Mouse (Mus musculus): ENCODE results near the gene Tha1. TPM values are rescaled to one million over a fixed set of nuclear protein-coding genes. Genes with fewer than 3 reads are reported as not detected.

Gene Tha1
- polyA plus RNA-seq, 1 experiment: 1.4 TPM

DNA sequence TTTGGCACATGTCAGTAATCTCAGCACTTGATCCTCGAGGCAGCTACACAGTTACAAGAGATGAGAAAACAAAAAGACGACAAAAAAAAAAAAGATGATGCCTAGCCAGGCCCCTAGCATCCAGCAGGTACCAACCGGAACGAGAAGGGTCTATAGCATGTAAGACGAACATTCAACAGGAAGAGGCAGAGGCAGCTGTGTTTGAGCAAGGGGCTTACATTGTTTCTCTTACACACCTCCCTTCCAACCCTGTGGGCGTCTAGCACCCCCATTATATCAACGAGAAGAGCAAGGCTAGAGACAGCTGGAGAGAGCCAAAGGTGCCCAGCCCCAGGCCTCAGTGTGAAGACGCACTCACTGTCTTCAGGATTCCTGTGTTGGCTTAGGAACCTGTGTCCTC lies 46.4 kb downstream of the Tha1 start:
- Histone ChIP-seq H3K27me3 (ENCODE audit: control insufficient read depth, insufficient read depth, insufficient read length) (no peaks in the 10 kb centered on the region), H3K36me3 (ENCODE audit: control insufficient read depth, insufficient read depth) (peaks cover 20% of the 10 kb centered on the region), H3K79me2 (ENCODE audit: control insufficient read depth, insufficient read depth) (peaks cover 48% of the 10 kb centered on the region), H3K4me3 (ENCODE audit: insufficient read depth, poor library complexity, severe bottlenecking) (no peak overlapping the region), H3ac (ENCODE audit: control insufficient read depth, insufficient read length, low read depth) (no peak overlapping the region), H3K79me3 (ENCODE audit: low read depth) (peaks cover 25% of the 10 kb centered on the region)
- TF ChIP-seq MYOD1 (IDR thresholded peaks at IDR 0.05; ENCODE audit: control insufficient read depth, insufficient read length, low read depth) (no peak), MAX (IDR thresholded peaks at IDR 0.05) (no peak), USF1 (IDR thresholded peaks at IDR 0.05; ENCODE audit: low read depth) (no peak), MYOG (IDR thresholded peaks at IDR 0.05; ENCODE audit: control insufficient read depth, extremely low read depth, insufficient read length) (no peak)

DNA sequence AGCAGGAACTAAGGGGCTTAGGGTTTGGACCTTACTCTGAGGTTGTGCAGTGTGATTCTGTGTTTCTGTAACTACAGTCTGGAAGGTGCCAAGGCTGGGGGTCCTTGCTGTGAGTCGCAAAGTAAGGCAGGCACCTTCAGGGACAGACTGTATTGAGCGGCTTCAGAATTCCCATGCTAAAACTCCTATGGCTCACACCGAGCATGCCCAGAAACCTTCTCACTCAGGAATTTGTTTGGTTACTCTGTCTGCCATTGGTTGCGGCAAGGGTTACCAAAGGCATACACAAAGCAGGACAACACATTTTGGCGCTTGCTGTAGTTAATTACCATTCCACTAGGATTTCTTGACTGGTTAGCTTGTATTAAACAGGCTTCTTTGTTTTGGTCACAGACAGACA lies 47.1 kb downstream of the Tha1 start:
- peak overlapping the region; percentile 89 for H3K4me3 ChIP-seq (ENCODE audit: insufficient read depth, poor library complexity, severe bottlenecking)
- peaks cover 56% of the 10 kb centered on the region for H3K79me2 ChIP-seq (ENCODE audit: control insufficient read depth, insufficient read depth)
- H3K79me3 ChIP-seq (ENCODE audit: low read depth): peaks cover 33% of the 10 kb centered on the region
- peaks cover 28% of the 10 kb centered on the region for H3K36me3 ChIP-seq (ENCODE audit: control insufficient read depth, insufficient read depth)
- H3ac ChIP-seq (ENCODE audit: control insufficient read depth, insufficient read length, low read depth): peak overlapping the region; percentile 73
- H3K27me3 ChIP-seq (ENCODE audit: control insufficient read depth, insufficient read depth, insufficient read length): no peaks in the 10 kb centered on the region
- no peak for TF ChIP-seq USF1 (IDR thresholded peaks at IDR 0.05; ENCODE audit: low read depth)
- no peak for TF ChIP-seq MYOD1 (IDR thresholded peaks at IDR 0.05; ENCODE audit: control insufficient read depth, insufficient read length, low read depth)
- TF ChIP-seq MAX (IDR thresholded peaks at IDR 0.05): no peak
- TF ChIP-seq CTCF (IDR thresholded peaks at IDR 0.05; ENCODE audit: control insufficient read depth, insufficient read depth, insufficient read length): no peak
- no peak for TF ChIP-seq MYOG (IDR thresholded peaks at IDR 0.05; ENCODE audit: control insufficient read depth, extremely low read depth, insufficient read length)
- TF ChIP-seq CEBPB (IDR thresholded peaks at IDR 0.05; ENCODE audit: low read depth): no peak
- no peak for TF ChIP-seq FOSL1 (IDR thresholded peaks at IDR 0.05; ENCODE audit: insufficient read depth, low read length, poor library complexity, severe bottlenecking)

GRCm38 (mm10) chr11:117825333-117826101 lies 47.8 kb downstream of the Tha1 start, which contains the start of the genes Afmid and Tk1:
Gene Afmid (plus strand): TSS chr11:117825924.
Gene Tk1 (minus strand): TSS chr11:117826092.
- Histone ChIP-seq H3K79me2 (ENCODE audit: control insufficient read depth, insufficient read depth) (peaks cover 62% of the 10 kb centered on the region), H3K79me3 (ENCODE audit: low read depth) (peaks cover 39% of the 10 kb centered on the region), H3K4me3 (ENCODE audit: insufficient read depth, poor library complexity, severe bottlenecking) (peak within 1 kb of the TSS; percentile 89), H3K27me3 (ENCODE audit: control insufficient read depth, insufficient read depth, insufficient read length) (no peaks in the 10 kb centered on the region), H3K36me3 (ENCODE audit: control insufficient read depth, insufficient read depth) (peaks cover 34% of the 10 kb centered on the region), H3ac (ENCODE audit: control insufficient read depth, insufficient read length, low read depth) (peak within 1 kb of the TSS; percentile 80)
- peak; percentile 88 for TF ChIP-seq MAX (IDR thresholded peaks at IDR 0.05)
- no peak for TF ChIP-seq MYOG (IDR thresholded peaks at IDR 0.05; ENCODE audit: control insufficient read depth, extremely low read depth, insufficient read length)
- no peak for TF ChIP-seq MYOD1 (IDR thresholded peaks at IDR 0.05; ENCODE audit: control insufficient read depth, insufficient read length, low read depth)

GRCm38 (mm10) chr11:117824060-117824969 lies 49.0 kb downstream of the Tha1 start:
- TF ChIP-seq CTCF (IDR thresholded peaks at IDR 0.05; ENCODE audit: control insufficient read depth, insufficient read depth, insufficient read length): peak; percentile 85
- no peak for TF ChIP-seq MYOD1 (IDR thresholded peaks at IDR 0.05; ENCODE audit: control insufficient read depth, insufficient read length, low read depth)
- peak; percentile 96 for TF ChIP-seq MAX (IDR thresholded peaks at IDR 0.05)
- TF ChIP-seq CEBPB (IDR thresholded peaks at IDR 0.05; ENCODE audit: low read depth): no peak
- no peak for TF ChIP-seq MYOG (IDR thresholded peaks at IDR 0.05; ENCODE audit: control insufficient read depth, extremely low read depth, insufficient read length)
- Histone ChIP-seq H3K79me2 (ENCODE audit: control insufficient read depth, insufficient read depth) (peaks cover 74% of the 10 kb centered on the region), H3K79me3 (ENCODE audit: low read depth) (peaks cover 51% of the 10 kb centered on the region), H3K27me3 (ENCODE audit: control insufficient read depth, insufficient read depth, insufficient read length) (no peaks in the 10 kb centered on the region), H3K36me3 (ENCODE audit: control insufficient read depth, insufficient read depth) (peaks cover 46% of the 10 kb centered on the region), H3K4me3 (ENCODE audit: insufficient read depth, poor library complexity, severe bottlenecking) (peak overlapping the region; percentile 89), H3ac (ENCODE audit: control insufficient read depth, insufficient read length, low read depth) (peak overlapping the region; percentile 74)

DNA sequence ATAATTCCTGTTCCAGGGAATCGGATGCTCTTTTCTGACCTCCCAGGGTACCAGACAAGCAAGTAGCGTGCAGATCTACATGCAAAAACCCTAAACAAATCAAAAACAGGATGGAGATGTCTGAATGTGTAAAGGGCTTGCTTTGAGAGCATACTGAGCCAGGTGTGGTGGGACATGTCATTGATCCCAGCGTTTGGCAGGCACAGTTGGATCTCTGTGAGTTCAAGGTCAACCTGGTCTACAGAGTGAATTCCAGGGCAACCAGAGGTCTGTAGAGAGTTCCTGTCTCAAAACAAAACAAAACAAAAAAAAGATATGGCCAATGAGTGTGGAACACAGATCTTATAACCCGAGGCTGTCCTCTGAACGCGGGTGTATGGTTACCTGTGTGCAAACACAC lies 49.9 kb downstream of the Tha1 start:
- Histone ChIP-seq H3K79me3 (ENCODE audit: low read depth) (peaks cover 60% of the 10 kb centered on the region), H3ac (ENCODE audit: control insufficient read depth, insufficient read length, low read depth) (no peak overlapping the region), H3K27me3 (ENCODE audit: control insufficient read depth, insufficient read depth, insufficient read length) (no peaks in the 10 kb centered on the region), H3K4me3 (ENCODE audit: insufficient read depth, poor library complexity, severe bottlenecking) (peak overlapping the region; percentile 89), H3K36me3 (ENCODE audit: control insufficient read depth, insufficient read depth) (peaks cover 55% of the 10 kb centered on the region), H3K79me2 (ENCODE audit: control insufficient read depth, insufficient read depth) (peaks cover 83% of the 10 kb centered on the region)
- no peak for TF ChIP-seq FOSL1 (IDR thresholded peaks at IDR 0.05; ENCODE audit: insufficient read depth, low read length, poor library complexity, severe bottlenecking)
- no peak for TF ChIP-seq CTCF (IDR thresholded peaks at IDR 0.05; ENCODE audit: control insufficient read depth, insufficient read depth, insufficient read length)
- no peak for TF ChIP-seq MYOG (IDR thresholded peaks at IDR 0.05; ENCODE audit: control insufficient read depth, extremely low read depth, insufficient read length)
- TF ChIP-seq CEBPB (IDR thresholded peaks at IDR 0.05; ENCODE audit: low read depth): no peak
- TF ChIP-seq USF1 (IDR thresholded peaks at IDR 0.05; ENCODE audit: low read depth): no peak
- TF ChIP-seq MYOD1 (IDR thresholded peaks at IDR 0.05; ENCODE audit: control insufficient read depth, insufficient read length, low read depth): no peak
- no peak for TF ChIP-seq MAX (IDR thresholded peaks at IDR 0.05)

Data from C2C12 (cell line).